Mouse (Mus musculus) testis, postnatal 10 days (tissue): ENCODE measurements around the gene Gm6676.
"Not testable (repeated sequence)": the region's sequence is repeated elsewhere in the genome, so short reads cannot be mapped to it uniquely, and the experiment has no call there.

Source experiments
- DNase-seq: peaks from one replicate; pipeline ENCODE4 v3.0.0; 2021; ENCODE audit warnings: low spot score

Gm6676 gene

GRCm38 (mm10) chr14:7125312-7125711 lies at the start of gene Gm6676:
Gm6676 (minus strand) TSS chr14:7125412.
- not testable (repeated sequence) for DNase-seq

DNA sequence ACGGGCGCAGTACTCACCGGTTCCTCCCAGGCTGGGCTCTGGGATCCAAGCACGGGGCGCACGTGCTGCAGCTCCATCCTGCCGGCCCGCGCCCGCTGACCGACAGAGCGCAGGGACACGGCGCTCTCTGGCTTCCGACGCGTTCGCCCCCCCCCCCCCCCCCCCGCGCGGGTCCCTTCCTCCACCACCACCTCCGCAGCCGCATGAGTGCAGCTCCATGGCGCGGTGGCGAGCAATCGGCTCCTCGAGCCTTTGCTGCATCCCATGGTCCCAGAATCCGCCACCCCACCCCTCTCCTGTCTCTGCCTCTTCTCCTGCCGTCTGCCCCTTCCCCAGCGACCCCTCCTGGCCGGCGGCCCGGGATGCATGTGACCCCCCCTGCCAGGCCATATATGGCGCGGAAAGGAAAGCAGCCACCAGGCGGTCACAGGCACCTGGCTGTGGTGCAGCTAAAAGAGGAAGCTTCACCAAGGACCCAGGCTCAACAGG lies 49.3 kb upstream of the Gm6676 start, which contains the start of gene Gm3512:
Gm3512 (minus strand) TSS at position 51 of the 489 bp plus-strand sequence.
- peak; percentile 20 for DNase-seq

DNA sequence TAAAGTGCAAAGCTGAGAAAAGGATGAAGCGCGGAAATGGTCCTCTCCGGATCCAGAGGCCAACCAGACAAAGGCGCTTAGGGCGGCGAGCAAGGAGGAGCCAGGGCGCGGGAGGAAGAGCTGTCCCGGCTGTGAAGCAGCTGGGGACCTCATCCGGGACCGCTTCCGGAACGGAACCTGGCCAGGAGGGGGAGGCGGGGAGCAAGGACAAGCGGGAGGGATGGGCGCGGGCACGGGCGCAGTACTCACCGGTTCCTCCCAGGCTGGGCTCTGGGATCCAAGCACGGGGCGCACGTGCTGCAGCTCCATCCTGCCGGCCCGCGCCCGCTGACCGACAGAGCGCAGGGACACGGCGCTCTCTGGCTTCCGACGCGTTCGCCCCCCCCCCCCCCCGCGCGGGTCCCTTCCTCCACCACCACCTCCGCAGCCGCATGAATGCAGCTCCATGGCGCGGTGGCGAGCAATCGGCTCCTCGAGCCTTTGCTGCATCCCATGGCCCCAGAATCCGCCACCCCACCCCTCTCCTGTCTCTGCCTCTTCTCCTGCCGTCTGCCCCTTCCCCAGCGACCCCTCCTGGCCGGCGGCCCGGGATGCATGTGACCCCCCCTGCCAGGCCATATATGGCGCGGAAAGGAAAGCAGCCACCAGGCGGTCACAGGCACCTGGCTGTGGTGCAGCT lies 19.9 kb downstream of the Gm6676 start:
- peak; percentile 30 for DNase-seq

- not testable (repeated sequence) for DNase-seq
Observed at GRCm38 (mm10) chr14:7100521-7100920, 24.7 kb downstream of the Gm6676 start, which contains the start of gene Gm3696. Gm3696 (minus strand) TSS chr14:7100621.
